Mouse (Mus musculus): ENCODE measurements at regions not wholly inside any gene's neighbourhood (a gene's known extent, or its start where the extent isn't known, plus 50 kb on each side); places are given as distances from the start of the nearest gene placed in this dataset.

GRCm38 (mm10) chr9:23027377-23028313, 195.2 kb upstream of the Bmper start:
- TF ChIP-seq GATA1 (IDR thresholded peaks at IDR 0.05; ENCODE audit: borderline replicate concordance, low read length) (no peak), FLI1 (IDR thresholded peaks at IDR 0.05; ENCODE audit: low read length) (no peak)

Data from megakaryocyte, embryonic 14.5 days (primary cell).